Mouse (Mus musculus) erythroblast, embryonic 14.5 days (primary cell): ENCODE measurements around the gene Epb41l2. TPM values are rescaled to one million over a fixed set of nuclear protein-coding genes. Genes with fewer than 3 reads are reported as not detected.

ENCODE experiments used
- H3K27me3 ChIP-seq: 2 replicates; pipeline ENCODE4 v1.6.1; 2012; ENCODE audit warnings: inconsistent platforms; ENCODE audit not compliant: control insufficient read depth
- H3K36me3 ChIP-seq: 2 replicates; pipeline ENCODE4 v1.6.1; 2012; ENCODE audit warnings: mild to moderate bottlenecking, inconsistent platforms; ENCODE audit not compliant: control insufficient read depth
- H3K4me1 ChIP-seq: 2 replicates; pipeline ENCODE4 v1.6.1; 2012; ENCODE audit warnings: inconsistent platforms; ENCODE audit not compliant: control insufficient read depth
- H3K4me3 ChIP-seq: replicated peaks from 2 replicates; pipeline ENCODE3; 2012; ENCODE audit warnings: moderate library complexity, mild to moderate bottlenecking, inconsistent platforms
- H3K9me3 ChIP-seq: 2 replicates; pipeline ENCODE4 v1.6.1; 2012; ENCODE audit warnings: low read length, inconsistent platforms, mixed read lengths; ENCODE audit not compliant: control insufficient read depth
- GATA1 ChIP-seq: IDR thresholded peaks from 2 replicates; pipeline ENCODE4 v1.6.1; 2012; ENCODE audit warnings: low read length, inconsistent platforms, mixed read lengths
- TAL1 ChIP-seq: IDR thresholded peaks from 3 replicates; pipeline ENCODE4 v1.6.1; 2012; ENCODE audit warnings: low read length, inconsistent platforms, mixed read lengths
- polyA plus RNA-seq: library from polyadenylated mRNA; stranded (reverse); fragments of >175 nt; gene quantifications from 2 replicates; pipeline ENCODE4 v1.2.3, GENCODE M21; 2012

The Epb41l2 gene
- polyA plus RNA-seq, 1 experiment = 0.48 TPM

- Histone ChIP-seq H3K27me3 (no peaks in the 10 kb centered on the region), H3K4me3 (no peak overlapping the region), H3K36me3 (no peaks in the 10 kb centered on the region), H3K4me1 (no peaks in the 10 kb centered on the region; the same call in 1 of the 2 replicates), H3K9me3 (no peaks in the 10 kb centered on the region)
- no peak for TF ChIP-seq TAL1
- no peak for TF ChIP-seq GATA1
These were observed 77.3 kb downstream of the Epb41l2 start for GRCm38 (mm10) chr10:25436703-25437401.

GRCm38 (mm10) chr10:25437586-25438298 is 78.1 kb downstream of the Epb41l2 start:
- no peak for TF ChIP-seq TAL1
- TF ChIP-seq GATA1 = no peak
- Histone ChIP-seq H3K4me1 (no peaks in the 10 kb centered on the region; the same call in 1 of the 2 replicates), H3K27me3 (no peaks in the 10 kb centered on the region), H3K4me3 (no peak overlapping the region), H3K9me3 (no peaks in the 10 kb centered on the region), H3K36me3 (no peaks in the 10 kb centered on the region)

- TF ChIP-seq GATA1 (no peak), TAL1 (no peak)
- no peaks in the 10 kb centered on the region for H3K27me3 ChIP-seq
These were observed 78.7 kb downstream of the Epb41l2 start for GRCm38 (mm10) chr10:25438299-25438680.

GRCm38 (mm10) chr10:25439163-25439562 is 79.6 kb downstream of the Epb41l2 start:
- peaks cover 4% of the 10 kb centered on the region; the same call in 1 of the 2 replicates for H3K36me3 ChIP-seq
- no peak overlapping the region for H3K4me3 ChIP-seq
- H3K27me3 ChIP-seq = no peaks in the 10 kb centered on the region
- no peak for TF ChIP-seq GATA1
- no peaks in the 10 kb centered on the region for H3K9me3 ChIP-seq
- no peaks in the 10 kb centered on the region; the same call in 1 of the 2 replicates for H3K4me1 ChIP-seq

More at GRCm38 (mm10) chr10:25438299-25438680, 78.7 kb downstream of the Epb41l2 start:
- Histone ChIP-seq H3K36me3 (no peaks in the 10 kb centered on the region), H3K9me3 (no peaks in the 10 kb centered on the region), H3K4me1 (no peaks in the 10 kb centered on the region; the same call in 1 of the 2 replicates), H3K4me3 (no peak overlapping the region)

DNA sequence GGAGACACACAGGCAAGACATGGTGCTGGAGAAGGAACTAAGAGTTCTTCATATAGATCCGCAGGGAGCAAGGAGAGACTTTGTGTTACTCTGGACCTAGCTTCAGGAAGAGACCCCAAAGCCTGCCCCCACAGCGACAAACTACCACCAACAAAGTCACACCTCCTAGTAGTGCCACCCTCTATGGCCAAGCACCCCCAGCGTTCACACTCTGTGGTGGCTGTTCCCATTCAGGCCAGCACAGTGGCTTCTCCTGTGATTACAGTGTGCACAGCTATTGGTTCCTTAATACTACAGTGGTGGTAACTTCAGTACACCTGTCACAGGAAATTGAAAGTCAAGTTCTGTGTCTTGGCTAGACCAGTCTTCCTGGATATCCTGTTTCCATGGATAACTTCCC is 80.3 kb downstream of the Epb41l2 start:
- TF ChIP-seq GATA1 (no peak), TAL1 (no peak)
- Histone ChIP-seq H3K36me3 (peaks cover 4% of the 10 kb centered on the region; the same call in 1 of the 2 replicates), H3K4me1 (no peaks in the 10 kb centered on the region), H3K9me3 (no peaks in the 10 kb centered on the region), H3K4me3 (no peak overlapping the region), H3K27me3 (no peaks in the 10 kb centered on the region)

DNA sequence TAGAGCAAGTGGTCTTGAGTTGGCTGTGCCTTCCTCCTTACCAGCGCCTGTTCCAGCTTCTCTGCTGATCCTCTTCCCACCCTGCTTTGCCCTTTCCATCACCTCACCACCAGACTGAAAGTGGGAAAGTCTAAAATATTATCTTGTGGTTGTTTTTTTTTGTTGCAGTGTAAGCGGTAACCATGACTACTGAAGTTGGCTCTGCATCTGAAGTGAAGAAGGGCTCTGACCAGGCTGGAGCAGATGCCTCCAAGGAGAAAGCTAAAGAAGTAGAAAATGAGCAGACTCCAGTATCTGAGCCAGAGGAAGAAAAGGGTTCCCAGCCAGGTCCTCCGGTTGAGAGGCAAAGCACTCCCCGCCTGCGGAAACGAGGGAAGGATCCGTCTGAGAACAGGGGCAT is 81.8 kb downstream of the Epb41l2 start:
- TF ChIP-seq TAL1 = no peak
- no peak for TF ChIP-seq GATA1
- H3K9me3 ChIP-seq = no peaks in the 10 kb centered on the region
- H3K4me3 ChIP-seq = no peak overlapping the region
- no peaks in the 10 kb centered on the region for H3K27me3 ChIP-seq
- no peaks in the 10 kb centered on the region for H3K4me1 ChIP-seq
- H3K36me3 ChIP-seq = peaks cover 4% of the 10 kb centered on the region; the same call in 1 of the 2 replicates

- H3K36me3 ChIP-seq = peaks cover 4% of the 10 kb centered on the region; the same call in 1 of the 2 replicates
- no peaks in the 10 kb centered on the region for H3K27me3 ChIP-seq
- no peak overlapping the region for H3K4me3 ChIP-seq
- TF ChIP-seq GATA1 (no peak), TAL1 (no peak)
- no peaks in the 10 kb centered on the region for H3K4me1 ChIP-seq
- no peaks in the 10 kb centered on the region for H3K9me3 ChIP-seq
These were observed 84.0 kb downstream of the Epb41l2 start for GRCm38 (mm10) chr10:25443626-25444025.

GRCm38 (mm10) chr10:25444198-25444783 is 84.7 kb downstream of the Epb41l2 start:
- no peaks in the 10 kb centered on the region for H3K4me1 ChIP-seq
- no peaks in the 10 kb centered on the region for H3K27me3 ChIP-seq
- no peak overlapping the region for H3K4me3 ChIP-seq
- H3K9me3 ChIP-seq = no peaks in the 10 kb centered on the region
- no peak for TF ChIP-seq TAL1
- no peak for TF ChIP-seq GATA1
- H3K36me3 ChIP-seq = peaks cover 4% of the 10 kb centered on the region; the same call in 1 of the 2 replicates

- peaks cover 4% of the 10 kb centered on the region; the same call in 1 of the 2 replicates for H3K36me3 ChIP-seq
- TF ChIP-seq GATA1 = no peak
- TF ChIP-seq TAL1 = no peak
- no peak overlapping the region for H3K4me3 ChIP-seq
- H3K4me1 ChIP-seq = no peaks in the 10 kb centered on the region
- no peaks in the 10 kb centered on the region for H3K27me3 ChIP-seq
- H3K9me3 ChIP-seq = no peaks in the 10 kb centered on the region
These were observed 87.4 kb downstream of the Epb41l2 start for GRCm38 (mm10) chr10:25446953-25447525.
